Mouse (Mus musculus) lung, adult 18-20 months (tissue): ENCODE results near the gene Serpinb7.

Source experiments
- DNase-seq, 2 experiments: peaks; one replicate each; pipeline ENCODE4 v3.0.0; 2022; ENCODE audit warnings: mixed read lengths in 2 of 2

Gene Serpinb7

GRCm38 (mm10) chr1:107496789-107497188, 97.3 kb downstream of the Serpinb7 start:
- peak in 1 of 2 experiments; percentile 9 for DNase-seq

GRCm38 (mm10) chr1:107502025-107502424, 102.6 kb downstream of the Serpinb7 start:
- DNase-seq, result no peak
